Mouse (Mus musculus) CH12.LX (cell line): Measurements from ENCODE around the gene Ddn.

Source experiments
- BHLHE40 ChIP-seq: IDR thresholded peaks from 2 replicates; pipeline ENCODE4 v1.6.1; 2011; ENCODE audit warnings: mild to moderate bottlenecking, low read depth, low read length, improper control_type of control experiment
- CTCF ChIP-seq, 2 experiments: IDR thresholded peaks in 1 of 2; conservative IDR thresholded peaks in 1 of 2; 2 replicates each; pipeline ENCODE4 v1.5.1; 2011 to 2012; ENCODE audit warnings: low read depth in 2 of 2, low read length in 2 of 2, improper control_type of control experiment in 1 of 2, inconsistent platforms in 1 of 2, mild to moderate bottlenecking in 1 of 2, moderate library complexity in 1 of 2
- ELF1 ChIP-seq: IDR thresholded peaks from 2 replicates; pipeline ENCODE4 v1.6.1; 2014; ENCODE audit warnings: low read depth, mild to moderate bottlenecking, inconsistent platforms, low read length, improper control_type of control experiment
- EP300 ChIP-seq: IDR thresholded peaks from 2 replicates; pipeline ENCODE4 v1.6.1; 2011; ENCODE audit warnings: low read length, improper control_type of control experiment
- KAT2A ChIP-seq: IDR thresholded peaks from 2 replicates; pipeline ENCODE4 v1.6.1; 2012; ENCODE audit warnings: low read length, improper control_type of control experiment, inconsistent platforms; ENCODE audit not compliant: insufficient replicate concordance
- NELFE ChIP-seq: IDR thresholded peaks from 2 replicates; pipeline ENCODE4 v1.6.1; 2011; ENCODE audit warnings: low read depth, low read length, improper control_type of control experiment
- POLR2A ChIP-seq: IDR thresholded peaks from 2 replicates; pipeline ENCODE4 v1.6.1; 2011; ENCODE audit warnings: low read depth, mild to moderate bottlenecking, improper control_type of control experiment, low read length
- POLR2AphosphoS2 ChIP-seq: IDR thresholded peaks from 2 replicates; pipeline ENCODE4 v1.6.1; 2011; ENCODE audit warnings: low read depth, low read length, improper control_type of control experiment
- SIN3A ChIP-seq: IDR thresholded peaks from 2 replicates; pipeline ENCODE4 v1.6.1; 2012; ENCODE audit warnings: low read length, improper control_type of control experiment, inconsistent platforms
- SMC3 ChIP-seq: IDR thresholded peaks from 2 replicates; pipeline ENCODE4 v1.6.1; 2011; ENCODE audit warnings: low read depth, low read length, improper control_type of control experiment
- TCF12 ChIP-seq: IDR thresholded peaks from 2 replicates; pipeline ENCODE4 v1.6.1; 2014; ENCODE audit warnings: low read depth, mild to moderate bottlenecking, inconsistent platforms, low read length, improper control_type of control experiment
- UBTF ChIP-seq: IDR thresholded peaks from 2 replicates; pipeline ENCODE4 v1.6.1; 2012; ENCODE audit warnings: low read depth, mild to moderate bottlenecking, inconsistent platforms, low read length, improper control_type of control experiment, moderate library complexity
- ZMIZ1 ChIP-seq: IDR thresholded peaks from 2 replicates; pipeline ENCODE4 v1.6.1; 2012; ENCODE audit warnings: low read depth, mild to moderate bottlenecking, inconsistent platforms, low read length, improper control_type of control experiment
- ZNF384 ChIP-seq: IDR thresholded peaks from 2 replicates; pipeline ENCODE4 v1.6.1; 2012; ENCODE audit warnings: low read depth, low read length, improper control_type of control experiment, inconsistent platforms

DNA sequence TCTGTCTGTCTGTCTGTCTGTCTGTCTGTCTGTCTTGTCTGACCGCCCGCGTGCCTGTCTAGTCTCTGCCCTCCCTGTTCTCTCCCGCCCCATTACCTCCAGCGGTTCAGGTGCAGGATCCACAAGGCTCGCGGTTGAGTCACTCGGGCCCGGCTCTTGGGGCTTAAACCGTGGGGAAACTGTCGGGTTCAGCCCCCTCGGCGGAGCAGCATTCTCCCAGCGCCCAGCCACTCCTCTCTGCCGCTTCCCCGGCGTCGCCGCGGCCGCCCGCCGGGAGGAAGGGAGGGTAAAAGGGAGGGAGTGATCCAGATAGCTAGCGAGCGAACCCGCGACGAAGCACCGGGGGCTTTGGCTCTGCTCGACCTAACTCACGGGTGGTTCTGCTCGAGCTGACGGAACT lies 31.5 kb downstream of the Ddn start, which contains the start of gene Wnt10b:
- no peak for TF ChIP-seq TCF12
- no peak for TF ChIP-seq POLR2A
- TF ChIP-seq KAT2A, result no peak
- TF ChIP-seq SIN3A, result 0 out of 2 replicates have a peak, but pooled peaks have one; percentile 49
- TF ChIP-seq EP300, result no peak
- TF ChIP-seq CTCF (conservative IDR thresholded peaks at IDR 0.05 in 1 of 2, IDR thresholded peaks at IDR 0.05 in 1 of 2; ENCODE audit: low read depth in 2 of 2, low read length in 2 of 2), result no peak
- TF ChIP-seq ELF1, result no peak
- 0 out of 2 replicates have a peak, but pooled peaks have one; percentile 55 for TF ChIP-seq UBTF
- no peak for TF ChIP-seq POLR2AphosphoS2
- TF ChIP-seq ZNF384, result no peak
- TF ChIP-seq NELFE, result no peak
- no peak for TF ChIP-seq SMC3
- TF ChIP-seq ZMIZ1, result no peak
- TF ChIP-seq BHLHE40, result no peak
